Mouse (Mus musculus) embryonic facial prominence, embryonic 10.5 days (tissue): ENCODE results near the gene Sass6. TPM values are rescaled to one million over a fixed set of nuclear protein-coding genes. Genes with fewer than 3 reads are reported as not detected.

Source experiments
- DNase-seq: peaks from one replicate; pipeline ENCODE4 v3.0.0-alpha.2; 2017; ENCODE audit warnings: low spot score
- H3K27ac ChIP-seq: fragments of 300-500 bp; sonication (generic); replicated peaks from 2 replicates; pipeline ENCODE4 v1.5.1; 2016; ENCODE audit warnings: mild to moderate bottlenecking
- H3K27me3 ChIP-seq: fragments of 300-500 bp; sonication (generic); replicated peaks from 2 replicates; pipeline ENCODE4 v1.6.1; 2016; ENCODE audit warnings: low read depth, mild to moderate bottlenecking; ENCODE audit not compliant: poor library complexity, severe bottlenecking
- H3K36me3 ChIP-seq: fragments of 300-500 bp; sonication (generic); replicated peaks from 2 replicates; pipeline ENCODE4 v1.6.1; 2016; ENCODE audit warnings: mild to moderate bottlenecking, moderate library complexity
- H3K4me1 ChIP-seq: fragments of 300-500 bp; sonication (generic); 2 replicates; pipeline ENCODE4 v1.6.1; 2016
- H3K4me3 ChIP-seq: fragments of 300-500 bp; sonication (generic); 2 replicates; pipeline ENCODE4 v1.5.1; 2016; ENCODE audit warnings: mild to moderate bottlenecking, moderate library complexity
- H3K9me3 ChIP-seq: fragments of 300-500 bp; sonication (generic); 2 replicates; pipeline ENCODE4 v1.6.1; 2016; ENCODE audit warnings: mild to moderate bottlenecking
- WGBS: fragments of 180-500 bp; shearing (Covaris S2); methylation state at CpG from one replicate; pipeline ENCODE4 v1.1.7; 2016; 5-methylcytosine and 5-hydroxymethylcytosine counted together
- polyA plus RNA-seq: library from polyadenylated mRNA; unstranded; fragments of >200 nt; fragmentation: Nextera tagmentation; extraction: Ambion mirVana; gene quantifications from 2 replicates; pipeline ENCODE4 v1.2.1, GENCODE M21; 2016

The Sass6 gene
- polyA plus RNA-seq, 1 experiment from 2014 or later: 38.5 TPM

GRCm38 (mm10) chr3:116601005-116601404 lies 6.2 kb downstream of the Sass6 start:
- DNase-seq: no peak
- Histone ChIP-seq H3K4me3 (no peak overlapping the region), H3K27me3 (no peaks in the 10 kb centered on the region), H3K36me3 (peaks cover 23% of the 10 kb centered on the region), H3K27ac (no peak overlapping the region), H3K9me3 (no peaks in the 10 kb centered on the region), H3K4me1 (peaks cover 4% of the 10 kb centered on the region)
- WGBS: 91% methylated on average over 5 of the region's 5 CpGs

- peaks cover 28% of the 10 kb centered on the region for H3K36me3 ChIP-seq
- H3K27me3 ChIP-seq: no peaks in the 10 kb centered on the region
- 0 out of 2 replicates have a peak, but pooled peaks cover 3% of the 10 kb centered on the region for H3K4me1 ChIP-seq
- H3K9me3 ChIP-seq: no peaks in the 10 kb centered on the region
- WGBS: 91% methylated on average over 5 of the region's 5 CpGs
- no peak for DNase-seq
- H3K27ac ChIP-seq: no peak overlapping the region
- no peak overlapping the region for H3K4me3 ChIP-seq
Observed at GRCm38 (mm10) chr3:116601781-116602180, 7.0 kb downstream of the Sass6 start.

GRCm38 (mm10) chr3:116604570-116604969 lies 9.8 kb downstream of the Sass6 start:
- Histone ChIP-seq H3K36me3 (peaks cover 45% of the 10 kb centered on the region), H3K27ac (no peak overlapping the region), H3K9me3 (no peaks in the 10 kb centered on the region), H3K4me1 (no peaks in the 10 kb centered on the region), H3K27me3 (no peaks in the 10 kb centered on the region), H3K4me3 (no peak overlapping the region)
- 83% methylated on average over 9 of the region's 9 CpGs for WGBS
- DNase-seq: no peak

- 87% methylated on average over 10 of the region's 10 CpGs for WGBS
- Histone ChIP-seq H3K27ac (no peak within 1 kb of the TSS), H3K4me3 (no peak within 1 kb of the TSS), H3K27me3 (no peaks in the 10 kb centered on the region), H3K36me3 (peaks cover 76% of the 10 kb centered on the region), H3K4me1 (no peaks in the 10 kb centered on the region), H3K9me3 (no peaks in the 10 kb centered on the region)
- DNase-seq: no peak
Observed at GRCm38 (mm10) chr3:116614295-116614892, 19.6 kb downstream of the Sass6 start, which contains the start of gene Trmt13. Gene Trmt13 (minus strand): TSS chr3:116614587.

GRCm38 (mm10) chr3:116615318-116616068 lies 20.7 kb downstream of the Sass6 start:
- Histone ChIP-seq H3K27ac (no peak overlapping the region), H3K27me3 (no peaks in the 10 kb centered on the region), H3K9me3 (no peaks in the 10 kb centered on the region), H3K4me3 (no peak overlapping the region), H3K4me1 (no peaks in the 10 kb centered on the region), H3K36me3 (peaks cover 76% of the 10 kb centered on the region)
- 90% methylated on average over 8 of the region's 8 CpGs for WGBS
- no peak for DNase-seq

- Histone ChIP-seq H3K36me3 (peaks cover 84% of the 10 kb centered on the region), H3K27ac (no peak overlapping the region), H3K4me3 (no peak overlapping the region), H3K9me3 (no peaks in the 10 kb centered on the region), H3K4me1 (no peaks in the 10 kb centered on the region), H3K27me3 (no peaks in the 10 kb centered on the region)
- 92% methylated on average over 6 of the region's 6 CpGs for WGBS
- DNase-seq: no peak
Observed at GRCm38 (mm10) chr3:116618855-116619254, 24.1 kb downstream of the Sass6 start.

GRCm38 (mm10) chr3:116620636-116621370 lies 26.0 kb downstream of the Sass6 start:
- Histone ChIP-seq H3K27ac (no peak overlapping the region), H3K27me3 (no peaks in the 10 kb centered on the region), H3K9me3 (no peaks in the 10 kb centered on the region), H3K4me3 (no peak overlapping the region), H3K4me1 (no peaks in the 10 kb centered on the region), H3K36me3 (peaks cover 64% of the 10 kb centered on the region)
- WGBS: 93% methylated on average over 7 of the region's 7 CpGs
- no peak for DNase-seq

- Histone ChIP-seq H3K27me3 (no peaks in the 10 kb centered on the region), H3K4me3 (no peak overlapping the region), H3K4me1 (no peaks in the 10 kb centered on the region), H3K36me3 (peaks cover 67% of the 10 kb centered on the region), H3K27ac (no peak overlapping the region), H3K9me3 (no peaks in the 10 kb centered on the region)
- DNase-seq: no peak
- WGBS: 94% methylated on average over 7 of the region's 7 CpGs
Observed at GRCm38 (mm10) chr3:116622641-116623040, 27.9 kb downstream of the Sass6 start.

GRCm38 (mm10) chr3:116631459-116631858 lies 36.7 kb downstream of the Sass6 start:
- Histone ChIP-seq H3K36me3 (peaks cover 95% of the 10 kb centered on the region), H3K4me1 (no peaks in the 10 kb centered on the region), H3K27me3 (no peaks in the 10 kb centered on the region), H3K27ac (no peak overlapping the region), H3K4me3 (no peak overlapping the region), H3K9me3 (no peaks in the 10 kb centered on the region)
- no peak for DNase-seq
- 90% methylated on average over 1 of the region's 1 CpGs for WGBS

- 93% methylated on average over 3 of the region's 3 CpGs for WGBS
- DNase-seq: no peak
- H3K27me3 ChIP-seq: no peaks in the 10 kb centered on the region
- no peaks in the 10 kb centered on the region for H3K9me3 ChIP-seq
- peaks cover 96% of the 10 kb centered on the region for H3K36me3 ChIP-seq
- no peak overlapping the region for H3K27ac ChIP-seq
- no peaks in the 10 kb centered on the region for H3K4me1 ChIP-seq
- no peak overlapping the region for H3K4me3 ChIP-seq
Observed at GRCm38 (mm10) chr3:116632971-116633370, 38.2 kb downstream of the Sass6 start.

GRCm38 (mm10) chr3:116634091-116634490 lies 39.3 kb downstream of the Sass6 start:
- Histone ChIP-seq H3K4me3 (no peak overlapping the region), H3K9me3 (no peaks in the 10 kb centered on the region), H3K27me3 (no peaks in the 10 kb centered on the region), H3K36me3 (peaks cover 96% of the 10 kb centered on the region), H3K4me1 (no peaks in the 10 kb centered on the region), H3K27ac (no peak overlapping the region)
- DNase-seq: no peak
- WGBS: 93% methylated on average over 3 of the region's 3 CpGs

GRCm38 (mm10) chr3:116634853-116635252 lies 40.1 kb downstream of the Sass6 start:
- Histone ChIP-seq H3K36me3 (peaks cover 99% of the 10 kb centered on the region), H3K27me3 (no peaks in the 10 kb centered on the region), H3K4me3 (no peak overlapping the region), H3K27ac (no peak overlapping the region), H3K9me3 (no peaks in the 10 kb centered on the region), H3K4me1 (no peaks in the 10 kb centered on the region)
- no peak for DNase-seq
- WGBS: 96% methylated on average over 8 of the region's 8 CpGs
